Mouse (Mus musculus): ENCODE data around the gene Cbll1. TPM values are rescaled to one million over a fixed set of nuclear protein-coding genes. Genes with fewer than 3 reads are reported as not detected.
A peak's percentile ranks its signal among the peaks of the same experiment; 100 is the strongest.

Cbll1 gene
- total RNA-seq (2014; fragmentation: Nextera tagmentation) = 111 and 144 TPM in 2 replicates
- 12.5 and 16.3 TPM in 2 replicates for total RNA-seq (2017)
- 5.7 and 6.9 TPM in 2 replicates for polyA plus RNA-seq (2012)

- Histone ChIP-seq H3K4me3 (ENCODE audit: low read depth, low read length) (peak within 1 kb of the TSS; percentile 77), H3K4me1 (ENCODE audit: insufficient read depth, low read depth, low read length) (peaks cover 29% of the 10 kb centered on the region), H3K9me3 (replicated peaks) (no peaks in the 10 kb centered on the region), H3K36me3 (replicated peaks) (peaks cover 13% of the 10 kb centered on the region), H3K27me3 (ENCODE audit: insufficient read depth, low read length) (no peaks in the 10 kb centered on the region)
- ATAC-seq (ENCODE audit: extremely low read depth, insufficient number of reproducible peaks, low FRiP score, poor library complexity, severe bottlenecking) = peak; percentile 88
- TF ChIP-seq GATA1 (IDR thresholded peaks at IDR 0.05; ENCODE audit: borderline replicate concordance, low read length) (no peak), GATA2 (IDR thresholded peaks at IDR 0.05; ENCODE audit: borderline replicate concordance, low read depth, low read length) (no peak), TAL1 (conservative IDR thresholded peaks at IDR 0.05; ENCODE audit: low read depth, low read length) (no peak), POLR2AphosphoS5 (IDR thresholded peaks at IDR 0.05; ENCODE audit: insufficient replicate concordance, low read depth, low read length) (no peak; the same call in 1 of the 2 replicates), CTCF (IDR thresholded peaks at IDR 0.05; ENCODE audit: low read depth, low read length) (no peak)
- DNase-seq (ENCODE audit: low spot score) = peak; percentile 98
Measured at GRCm38 (mm10) chr12:31499314-31500131, at the start of gene Cbll1. TSS of gene Cbll1 (minus strand) at chr12:31499616.

DNA sequence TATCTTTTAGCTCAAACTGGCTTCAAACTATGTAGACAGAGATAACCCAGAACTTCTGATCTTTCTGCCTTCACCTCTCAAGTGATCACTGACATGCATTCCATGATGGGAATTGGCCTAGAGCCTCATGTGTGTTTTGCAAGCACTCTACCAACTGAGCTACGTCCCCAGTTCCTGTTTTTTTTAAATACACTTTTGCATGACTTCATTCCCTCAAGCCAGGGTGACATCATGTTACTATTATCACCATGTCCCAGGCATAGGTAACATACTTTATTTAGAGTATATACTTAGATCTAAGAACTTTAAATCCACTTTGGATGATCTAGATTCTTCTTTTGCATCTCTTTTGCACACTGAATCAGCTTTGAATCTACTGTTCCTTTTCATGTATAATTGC lies 46.6 kb upstream of the Cbll1 start:
- TF ChIP-seq CTCF (IDR thresholded peaks at IDR 0.05; ENCODE audit: low read depth, low read length) = no peak
- TF ChIP-seq GATA1 (IDR thresholded peaks at IDR 0.05; ENCODE audit: borderline replicate concordance, low read length) = no peak
- no peak for TF ChIP-seq GATA2 (IDR thresholded peaks at IDR 0.05; ENCODE audit: borderline replicate concordance, low read depth, low read length)
- Histone ChIP-seq H3K36me3 (replicated peaks) (no peaks in the 10 kb centered on the region), H3K4me1 (ENCODE audit: insufficient read depth, low read depth, low read length) (no peaks in the 10 kb centered on the region), H3K4me3 (ENCODE audit: low read depth, low read length) (no peak overlapping the region), H3K9me3 (replicated peaks) (no peaks in the 10 kb centered on the region), H3K27me3 (ENCODE audit: insufficient read depth, low read length) (0 out of 2 replicates have a peak, but pooled peaks cover 5% of the 10 kb centered on the region)
- ATAC-seq (ENCODE audit: extremely low read depth, insufficient number of reproducible peaks, low FRiP score, poor library complexity, severe bottlenecking) = no peak
- no peak for DNase-seq (ENCODE audit: low spot score)

- DNase-seq (ENCODE audit: low spot score) = no peak
- Histone ChIP-seq H3K9me3 (replicated peaks) (no peaks in the 10 kb centered on the region), H3K4me1 (ENCODE audit: insufficient read depth, low read depth, low read length) (no peaks in the 10 kb centered on the region), H3K36me3 (replicated peaks) (no peaks in the 10 kb centered on the region), H3K27me3 (ENCODE audit: insufficient read depth, low read length) (0 out of 2 replicates have a peak, but pooled peaks cover 5% of the 10 kb centered on the region), H3K4me3 (ENCODE audit: low read depth, low read length) (no peak overlapping the region)
- TF ChIP-seq TAL1 (conservative IDR thresholded peaks at IDR 0.05; ENCODE audit: low read depth, low read length) = no peak
- TF ChIP-seq GATA1 (IDR thresholded peaks at IDR 0.05; ENCODE audit: borderline replicate concordance, low read length) = no peak
- no peak for TF ChIP-seq GATA2 (IDR thresholded peaks at IDR 0.05; ENCODE audit: borderline replicate concordance, low read depth, low read length)
- no peak for ATAC-seq (ENCODE audit: extremely low read depth, insufficient number of reproducible peaks, low FRiP score, poor library complexity, severe bottlenecking)
Measured at GRCm38 (mm10) chr12:31545219-31545618, 45.8 kb upstream of the Cbll1 start.

GRCm38 (mm10) chr12:31541541-31541940 lies 42.1 kb upstream of the Cbll1 start:
- no peaks in the 10 kb centered on the region for H3K4me1 ChIP-seq (ENCODE audit: insufficient read depth, low read depth, low read length)
- TF ChIP-seq CTCF (IDR thresholded peaks at IDR 0.05; ENCODE audit: low read depth, low read length) (no peak), GATA2 (IDR thresholded peaks at IDR 0.05; ENCODE audit: borderline replicate concordance, low read depth, low read length) (no peak), TAL1 (conservative IDR thresholded peaks at IDR 0.05; ENCODE audit: low read depth, low read length) (no peak), POLR2AphosphoS5 (IDR thresholded peaks at IDR 0.05; ENCODE audit: insufficient replicate concordance, low read depth, low read length) (no peak), GATA1 (IDR thresholded peaks at IDR 0.05; ENCODE audit: borderline replicate concordance, low read length) (no peak)
- no peak for ATAC-seq (ENCODE audit: extremely low read depth, insufficient number of reproducible peaks, low FRiP score, poor library complexity, severe bottlenecking)

GRCm38 (mm10) chr12:31539783-31540182 lies 40.4 kb upstream of the Cbll1 start:
- Histone ChIP-seq H3K27me3 (ENCODE audit: insufficient read depth, low read length) (peaks cover 3% of the 10 kb centered on the region; the same call in 1 of the 2 replicates), H3K4me1 (ENCODE audit: insufficient read depth, low read depth, low read length) (no peaks in the 10 kb centered on the region), H3K9me3 (replicated peaks) (no peaks in the 10 kb centered on the region), H3K4me3 (ENCODE audit: low read depth, low read length) (no peak overlapping the region), H3K36me3 (replicated peaks) (no peaks in the 10 kb centered on the region)
- no peak for TF ChIP-seq GATA2 (IDR thresholded peaks at IDR 0.05; ENCODE audit: borderline replicate concordance, low read depth, low read length)
- no peak for TF ChIP-seq POLR2AphosphoS5 (IDR thresholded peaks at IDR 0.05; ENCODE audit: insufficient replicate concordance, low read depth, low read length)
- no peak for TF ChIP-seq GATA1 (IDR thresholded peaks at IDR 0.05; ENCODE audit: borderline replicate concordance, low read length)
- TF ChIP-seq TAL1 (conservative IDR thresholded peaks at IDR 0.05; ENCODE audit: low read depth, low read length) = no peak
- no peak for TF ChIP-seq CTCF (IDR thresholded peaks at IDR 0.05; ENCODE audit: low read depth, low read length)
- DNase-seq (ENCODE audit: low spot score) (no peak), ATAC-seq (ENCODE audit: extremely low read depth, insufficient number of reproducible peaks, low FRiP score, poor library complexity, severe bottlenecking) (no peak)

More at GRCm38 (mm10) chr12:31541541-31541940, 42.1 kb upstream of the Cbll1 start:
- no peak for DNase-seq (ENCODE audit: low spot score)
- Histone ChIP-seq H3K36me3 (replicated peaks) (no peaks in the 10 kb centered on the region), H3K27me3 (ENCODE audit: insufficient read depth, low read length) (peaks cover 3% of the 10 kb centered on the region; the same call in 1 of the 2 replicates), H3K9me3 (replicated peaks) (no peaks in the 10 kb centered on the region), H3K4me3 (ENCODE audit: low read depth, low read length) (no peak overlapping the region)

GRCm38 (mm10) chr12:31537515-31538230 lies 38.3 kb upstream of the Cbll1 start:
- H3K27me3 ChIP-seq (ENCODE audit: insufficient read depth, low read length) = peaks cover 3% of the 10 kb centered on the region; the same call in 1 of the 2 replicates
- no peaks in the 10 kb centered on the region for H3K9me3 ChIP-seq (replicated peaks)
- H3K36me3 ChIP-seq (replicated peaks) = no peaks in the 10 kb centered on the region
- ATAC-seq (ENCODE audit: extremely low read depth, insufficient number of reproducible peaks, low FRiP score, poor library complexity, severe bottlenecking) = no peak
- TF ChIP-seq GATA2 (IDR thresholded peaks at IDR 0.05; ENCODE audit: borderline replicate concordance, low read depth, low read length) (no peak), TAL1 (conservative IDR thresholded peaks at IDR 0.05; ENCODE audit: low read depth, low read length) (no peak), POLR2AphosphoS5 (IDR thresholded peaks at IDR 0.05; ENCODE audit: insufficient replicate concordance, low read depth, low read length) (no peak), CTCF (IDR thresholded peaks at IDR 0.05; ENCODE audit: low read depth, low read length) (no peak), GATA1 (IDR thresholded peaks at IDR 0.05; ENCODE audit: borderline replicate concordance, low read length) (no peak)
- H3K4me3 ChIP-seq (ENCODE audit: low read depth, low read length) = no peak overlapping the region
- no peaks in the 10 kb centered on the region for H3K4me1 ChIP-seq (ENCODE audit: insufficient read depth, low read depth, low read length)
- DNase-seq (ENCODE audit: low spot score) = no peak
